Mouse (Mus musculus) mammary gland, adult 2 months (tissue): ENCODE measurements around the gene Prkch. TPM values are rescaled to one million over a fixed set of nuclear protein-coding genes. Genes with fewer than 3 reads are reported as not detected.

ENCODE experiments used
- polyA plus RNA-seq: library from polyadenylated mRNA; depleted of rRNA; stranded (reverse); fragments of >200 nt; gene quantifications from 2 replicates; pipeline ENCODE4 v1.2.3, GENCODE M21; 2012; ENCODE audit warnings: low replicate concordance; rRNA removed

The Prkch gene
- 15.2 and 17.4 TPM in 2 replicates for polyA plus RNA-seq

GRCm38 (mm10) chr12:73584610-73585240, at the start of gene Prkch:
Gene Prkch (plus strand): TSS chr12:73584796.

GRCm38 (mm10) chr12:73546086-73546711, 38.4 kb upstream of the Prkch start, which contains the start of gene Tmem30b:
Gene Tmem30b (minus strand): TSS chr12:73546392.

Other genes starting within 250 kb of the Prkch start
- 7.6 and 19.4 TPM in 2 replicates for gene Tmem30b, start 38.4 kb upstream of the Prkch start, polyA plus RNA-seq